Mouse (Mus musculus) kidney, adult 9 months (tissue): ENCODE data around the gene Sncg.

Experiments used
- DNase-seq: peaks from one replicate; pipeline ENCODE4 v3.0.0; 2022

The Sncg gene

DNA sequence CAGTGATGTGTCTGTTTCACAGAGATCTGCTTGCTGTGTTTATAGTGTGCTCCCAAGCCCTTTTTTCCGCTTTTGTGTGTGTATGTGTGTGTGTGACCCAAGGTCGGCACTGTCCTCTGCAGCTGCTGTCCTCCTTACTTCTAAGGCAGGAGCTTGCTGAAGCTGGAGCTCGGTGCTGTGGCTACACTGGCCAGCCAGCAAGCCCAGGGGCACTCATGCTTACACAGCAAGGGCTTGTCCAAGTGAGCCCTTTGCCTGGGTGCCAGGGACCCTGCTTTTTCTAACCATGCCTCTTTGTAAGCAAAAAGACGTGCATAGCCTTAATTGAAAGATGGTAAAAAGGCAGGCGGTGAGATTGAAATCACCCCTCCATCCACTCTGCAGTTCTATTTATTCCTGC lies 42.1 kb downstream of the Sncg start:
- DNase-seq, result no peak

- DNase-seq, result peak; percentile 70
These were observed 42.7 kb downstream of the Sncg start for GRCm38 (mm10) chr14:34331886-34332285.

DNA sequence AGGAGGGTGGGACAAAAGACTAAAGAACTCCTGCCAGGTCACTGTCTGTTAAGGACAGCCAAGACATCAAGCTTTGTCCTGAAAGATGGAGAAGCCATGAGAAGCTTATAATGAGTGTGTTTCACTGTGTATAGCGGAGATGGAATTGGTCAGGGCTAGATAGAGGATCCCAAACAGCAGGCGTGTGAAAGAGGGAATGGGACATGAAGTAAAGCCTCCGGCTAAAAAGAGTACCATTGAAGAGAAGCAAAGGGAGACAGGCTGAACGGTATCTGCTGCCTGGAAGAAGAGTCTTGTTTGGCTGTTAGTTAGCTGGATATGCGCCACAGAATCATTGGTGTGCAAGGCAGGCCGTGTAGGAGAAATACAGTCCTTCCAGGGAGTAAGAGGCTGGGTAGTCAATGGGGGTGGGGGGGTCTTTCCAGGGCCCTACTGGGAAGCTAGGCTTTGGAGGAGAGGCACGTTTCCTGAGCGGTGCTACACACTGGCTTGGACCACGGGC lies 43.9 kb downstream of the Sncg start:
- DNase-seq, result no peak

DNA sequence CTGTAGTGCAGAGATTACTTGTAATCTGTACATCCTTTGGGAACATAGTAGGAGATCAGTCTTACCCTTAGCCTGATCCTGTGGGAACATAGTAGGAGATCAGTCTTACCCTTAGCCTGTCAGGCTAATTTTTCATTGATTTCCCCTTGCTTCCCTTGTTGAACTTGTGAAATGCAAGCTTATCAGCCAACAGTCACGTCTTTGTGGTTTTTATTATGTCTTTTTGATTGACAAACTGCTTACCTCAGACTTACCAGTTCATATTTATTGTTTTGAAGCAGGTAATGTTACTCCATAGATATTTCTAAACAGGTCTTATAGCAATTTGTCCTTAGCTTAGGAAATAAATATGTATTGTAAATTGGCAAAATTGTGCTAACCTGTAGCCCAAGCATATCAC lies 47.0 kb downstream of the Sncg start:
- no peak for DNase-seq

- DNase-seq, result no peak
These were observed 48.0 kb downstream of the Sncg start for GRCm38 (mm10) chr14:34326606-34327005.

- DNase-seq, result no peak
These were observed 51.0 kb downstream of the Sncg start for GRCm38 (mm10) chr14:34323576-34324085.
